ENCODE assay signal across 10 mouse cellular contexts in the genomic region with DNA sequence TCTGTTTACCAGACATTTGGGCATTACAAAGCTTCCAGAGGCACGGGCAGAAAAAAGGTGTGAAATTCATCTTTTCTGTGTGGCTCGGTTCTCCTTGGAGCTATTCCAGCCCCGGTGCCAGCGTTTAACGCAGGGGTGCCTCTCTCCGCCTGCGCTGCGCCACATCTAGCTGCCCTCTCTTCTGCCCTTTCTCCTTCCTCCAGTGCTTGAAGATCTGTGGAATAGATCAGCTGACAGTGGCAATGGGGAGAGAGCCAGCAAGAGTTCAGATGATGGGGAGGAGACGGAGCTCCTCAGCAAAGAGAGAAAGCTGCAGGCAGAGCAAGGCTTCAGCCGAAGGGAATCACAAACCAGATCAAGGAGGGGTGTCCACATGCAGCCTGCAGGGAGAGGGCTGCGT.
DNase-seq lines count a peak whose midpoint lies in the region; ATAC-seq and TF ChIP-seq lines count a peak whose summit lies in the region.
"Had no signal": no experiment of that assay in that cellular context is flagged by ENCODE, and none has a peak within 500 bp of the region (broad histone marks: within the 10 kb centered on the region; RNA-seq: fewer than 3 reads in every experiment).

No protein-coding gene starts in this region.

- H3K4me3 ChIP-seq in kidney, embryonic 16.5 days (ENCODE audit: low read length) = no peak overlapping the region
- H3K4me3 ChIP-seq in kidney, embryonic 14.5 days (ENCODE audit: low read length) = no peak overlapping the region
- 0 out of 2 replicates have a peak overlapping the region, but pooled peaks have one; percentile 7 for H3K4me3 ChIP-seq in limb, embryonic 14.5 days (replicated peaks; ENCODE audit: low read length)
- no peak overlapping the region for H3K4me3 ChIP-seq in liver, embryonic 12.5 days
- H3K4me3 ChIP-seq: heart, embryonic 15.5 days; liver, embryonic 15.5 days had no signal

- no peak for ATAC-seq in kidney, embryonic 16.5 days (ENCODE audit: low FRiP score, low TSS enrichment)
- no peak for ATAC-seq in kidney, embryonic 14.5 days (ENCODE audit: low FRiP score, low TSS enrichment)
- no peak for ATAC-seq in limb, embryonic 14.5 days (ENCODE audit: low FRiP score, low read depth)
- ATAC-seq in liver, embryonic 12.5 days = no peak

- no peaks in the 10 kb centered on the region for H3K36me3 ChIP-seq in kidney, embryonic 16.5 days (ENCODE audit: insufficient read depth, low read length)
- no peaks in the 10 kb centered on the region for H3K36me3 ChIP-seq in kidney, embryonic 14.5 days (ENCODE audit: control insufficient read depth, insufficient read depth, low read length)
- no peaks in the 10 kb centered on the region for H3K36me3 ChIP-seq in limb, embryonic 14.5 days (ENCODE audit: control insufficient read depth, insufficient read depth, low read length)
- no peaks in the 10 kb centered on the region for H3K36me3 ChIP-seq in liver, embryonic 12.5 days
- H3K36me3 ChIP-seq: heart, embryonic 15.5 days; liver, embryonic 15.5 days had no signal

- H3K27me3 ChIP-seq in kidney, embryonic 16.5 days (ENCODE audit: insufficient read depth, low read length) = no peaks in the 10 kb centered on the region
- H3K27me3 ChIP-seq in kidney, embryonic 14.5 days (ENCODE audit: control insufficient read depth, insufficient read depth, low read length) = no peaks in the 10 kb centered on the region
- H3K27me3 ChIP-seq in limb, embryonic 14.5 days (ENCODE audit: control insufficient read depth, insufficient read depth, low read length) = no peaks in the 10 kb centered on the region
- H3K27me3 ChIP-seq in liver, embryonic 12.5 days (replicated peaks) = no peaks in the 10 kb centered on the region
- H3K27me3 ChIP-seq: heart, embryonic 15.5 days; liver, embryonic 15.5 days had no signal

- no peaks in the 10 kb centered on the region for H3K9me3 ChIP-seq in kidney, embryonic 16.5 days (ENCODE audit: low read length)
- H3K9me3 ChIP-seq in kidney, embryonic 14.5 days (ENCODE audit: control insufficient read depth, low read length) = no peaks in the 10 kb centered on the region
- H3K9me3 ChIP-seq in limb, embryonic 14.5 days (ENCODE audit: control insufficient read depth, low read length) = no peaks in the 10 kb centered on the region
- no peaks in the 10 kb centered on the region for H3K9me3 ChIP-seq in liver, embryonic 12.5 days (replicated peaks)
- H3K9me3 ChIP-seq: heart, embryonic 15.5 days; liver, embryonic 15.5 days had no signal

- H3K4me2 ChIP-seq in kidney, embryonic 16.5 days (replicated peaks; ENCODE audit: low read depth, low read length) = peak overlapping the region; percentile 24; the same call in 1 of the 2 replicates
- H3K4me2 ChIP-seq in kidney, embryonic 14.5 days (replicated peaks; ENCODE audit: low read depth, low read length) = no peak overlapping the region
- H3K4me2 ChIP-seq in limb, embryonic 14.5 days (replicated peaks; ENCODE audit: low read depth, low read length, severe bottlenecking) = peak overlapping the region; percentile 32
- H3K4me2 ChIP-seq in liver, embryonic 12.5 days = no peak overlapping the region
- H3K4me2 ChIP-seq: heart, embryonic 15.5 days; liver, embryonic 15.5 days had no signal

- no peak for TF ChIP-seq POLR2A in limb, embryonic 14.5 days (IDR thresholded peaks at IDR 0.05; ENCODE audit: borderline replicate concordance, extremely low read depth, insufficient read depth, insufficient read length)

- peak; percentile 19 for DNase-seq in cerebellum, adult 11 months
- peak; percentile 54 for DNase-seq in cerebellum, adult 9-11 months
- DNase-seq in limb, embryonic 14.5 days (ENCODE audit: low spot score) = no peak
- DNase-seq in layer of hippocampus, postnatal 25 days (ENCODE audit: extremely low spot score in 1 of 2, low spot score in 1 of 2) = no peak
- DNase-seq: thymus, postnatal 25 days had no signal

- H3K27ac ChIP-seq in kidney, embryonic 16.5 days (ENCODE audit: low read length) = no peak overlapping the region
- H3K27ac ChIP-seq in kidney, embryonic 14.5 days (ENCODE audit: low read depth, low read length) = no peak overlapping the region
- no peak overlapping the region for H3K27ac ChIP-seq in limb, embryonic 14.5 days (replicated peaks; ENCODE audit: low read depth, low read length)
- no peak overlapping the region for H3K27ac ChIP-seq in liver, embryonic 12.5 days
- H3K27ac ChIP-seq: heart, embryonic 15.5 days; liver, embryonic 15.5 days had no signal

- no peak overlapping the region for H3K9ac ChIP-seq in kidney, embryonic 16.5 days (replicated peaks; ENCODE audit: low read length)
- no peak overlapping the region for H3K9ac ChIP-seq in kidney, embryonic 14.5 days (ENCODE audit: low read depth, low read length)
- H3K9ac ChIP-seq in limb, embryonic 14.5 days (ENCODE audit: low read depth, low read length, severe bottlenecking) = no peak overlapping the region
- H3K9ac ChIP-seq in liver, embryonic 12.5 days = no peak overlapping the region
- H3K9ac ChIP-seq: heart, embryonic 15.5 days; liver, embryonic 15.5 days had no signal

- peaks cover 11% of the 10 kb centered on the region; the same call in 1 of the 2 replicates for H3K4me1 ChIP-seq in kidney, embryonic 16.5 days (ENCODE audit: insufficient read depth, low read length)
- H3K4me1 ChIP-seq in kidney, embryonic 14.5 days (ENCODE audit: control insufficient read depth, insufficient read depth, low read length) = peaks cover 3% of the 10 kb centered on the region; the same call in 1 of the 2 replicates
- H3K4me1 ChIP-seq in limb, embryonic 14.5 days (ENCODE audit: control insufficient read depth, insufficient read depth, low read length) = peaks cover 20% of the 10 kb centered on the region
- H3K4me1 ChIP-seq in liver, embryonic 12.5 days = peaks cover 19% of the 10 kb centered on the region
- H3K4me1 ChIP-seq: liver, embryonic 15.5 days had no signal

- WGBS in kidney, embryonic 16.5 days = 35% methylated on average over 11 of the region's 11 CpGs
- WGBS in kidney, embryonic 14.5 days = 58% methylated on average over 11 of the region's 11 CpGs
- WGBS in limb, embryonic 14.5 days = 35% methylated on average over 11 of the region's 11 CpGs
- WGBS in liver, embryonic 12.5 days (ENCODE audit: insufficient replicate concordance) = 73% methylated on average over 11 of the region's 11 CpGs

Comparison
In these comparisons a context has a peak if more than half of its experiments do, and no peak if none do; other contexts are left out.
1. H3K4me2 ChIP-seq: peak in kidney, embryonic 16.5 days (single experiment) and limb, embryonic 14.5 days (single experiment); none in kidney, embryonic 14.5 days (single experiment) and liver, embryonic 12.5 days (single experiment).
2. DNase-seq: peak in cerebellum, adult 11 months (single experiment) and cerebellum, adult 9-11 months (single experiment); none in limb, embryonic 14.5 days (single experiment) and layer of hippocampus, postnatal 25 days (0 of 2).